Mouse (Mus musculus): ENCODE measurements at regions not wholly inside any gene's neighbourhood (a gene's known extent, or its start where the extent isn't known, plus 50 kb on each side); places are given as distances from the start of the nearest gene placed in this dataset.

GRCm38 (mm10) chr3:36387431-36387830, 88.3 kb downstream of the Anxa5 start:
- no peak for DNase-seq (ENCODE audit: extremely low read depth, insufficient read length, low spot score)

GRCm38 (mm10) chr3:36383438-36383945, 92.2 kb downstream of the Anxa5 start:
- no peak for DNase-seq (ENCODE audit: extremely low read depth, insufficient read length, low spot score)

- no peak for DNase-seq (ENCODE audit: extremely low read depth, insufficient read length, low spot score)
Observed at GRCm38 (mm10) chr3:36381621-36382193, 94.0 kb downstream of the Anxa5 start.

- peak; percentile 19 for DNase-seq (ENCODE audit: extremely low read depth, insufficient read length, low spot score)
Observed at GRCm38 (mm10) chr3:36375722-36376121, 100.0 kb downstream of the Anxa5 start.

- DNase-seq (ENCODE audit: extremely low read depth, insufficient read length, low spot score): no peak
Observed at GRCm38 (mm10) chr3:36374939-36375338, 100.8 kb downstream of the Anxa5 start.

GRCm38 (mm10) chr3:36360933-36361332, 114.8 kb downstream of the Anxa5 start:
- DNase-seq (ENCODE audit: extremely low read depth, insufficient read length, low spot score): no peak

- peak; percentile 35 for DNase-seq (ENCODE audit: extremely low read depth, insufficient read length, low spot score)
Observed at GRCm38 (mm10) chr3:36354201-36354600, 121.5 kb downstream of the Anxa5 start.

- no peak for DNase-seq (ENCODE audit: extremely low read depth, insufficient read length, low spot score)
Observed at GRCm38 (mm10) chr3:36352032-36352742, 123.5 kb downstream of the Anxa5 start.

GRCm38 (mm10) chr3:36349073-36349472, 126.6 kb downstream of the Anxa5 start:
- peak; percentile 22 for DNase-seq (ENCODE audit: extremely low read depth, insufficient read length, low spot score)

GRCm38 (mm10) chr3:36340889-36341533, 118.9 kb upstream of the Qrfpr start:
- peak; percentile 47 for DNase-seq (ENCODE audit: extremely low read depth, insufficient read length, low spot score)

GRCm38 (mm10) chr3:36339656-36340055, 117.5 kb upstream of the Qrfpr start:
- DNase-seq (ENCODE audit: extremely low read depth, insufficient read length, low spot score): no peak

GRCm38 (mm10) chr3:36334279-36334678, 112.2 kb upstream of the Qrfpr start:
- peak; percentile 13 for DNase-seq (ENCODE audit: extremely low read depth, insufficient read length, low spot score)

- no peak for DNase-seq (ENCODE audit: extremely low read depth, insufficient read length, low spot score)
Observed at GRCm38 (mm10) chr3:36332016-36332415, 109.9 kb upstream of the Qrfpr start.

GRCm38 (mm10) chr3:36330656-36331055, 108.5 kb upstream of the Qrfpr start:
- no peak for DNase-seq (ENCODE audit: extremely low read depth, insufficient read length, low spot score)

- DNase-seq (ENCODE audit: extremely low read depth, insufficient read length, low spot score): no peak
Observed at GRCm38 (mm10) chr3:36329631-36330030, 107.5 kb upstream of the Qrfpr start.

- DNase-seq (ENCODE audit: extremely low read depth, insufficient read length, low spot score): no peak
Observed at GRCm38 (mm10) chr3:36328927-36329326, 106.8 kb upstream of the Qrfpr start.

GRCm38 (mm10) chr3:36318635-36319034, 96.5 kb upstream of the Qrfpr start:
- no peak for DNase-seq (ENCODE audit: extremely low read depth, insufficient read length, low spot score)

GRCm38 (mm10) chr3:36311337-36311736, 89.2 kb upstream of the Qrfpr start:
- DNase-seq (ENCODE audit: extremely low read depth, insufficient read length, low spot score): no peak

- no peak for DNase-seq (ENCODE audit: extremely low read depth, insufficient read length, low spot score)
Observed at GRCm38 (mm10) chr3:36310642-36311267, 88.6 kb upstream of the Qrfpr start.

- DNase-seq (ENCODE audit: extremely low read depth, insufficient read length, low spot score): no peak
Observed at GRCm38 (mm10) chr3:36296792-36297191, 74.7 kb upstream of the Qrfpr start.

- no peak for DNase-seq (ENCODE audit: extremely low read depth, insufficient read length, low spot score)
Observed at GRCm38 (mm10) chr3:36291971-36292370, 69.9 kb upstream of the Qrfpr start.

Measured in 3134 (cell line).